Mouse (Mus musculus) myocyte (in vitro differentiated cells): ENCODE data around the gene Rev3l.

Experiments
- MAX ChIP-seq: IDR thresholded peaks from one replicate; pipeline ENCODE4 v1.6.1; 2011; ENCODE audit warnings: low read depth, mild to moderate bottlenecking, control low read depth
- MYOG ChIP-seq, 3 experiments: IDR thresholded peaks; one replicate each; pipeline ENCODE4 v1.6.1; 2011; ENCODE audit warnings: control low read depth in 2 of 3, low read depth in 2 of 3, mild to moderate bottlenecking in 2 of 3; ENCODE audit not compliant: insufficient read length in 2 of 3, control insufficient read depth in 1 of 3, insufficient read depth in 1 of 3
- POLR2A ChIP-seq: IDR thresholded peaks from one replicate; pipeline ENCODE4 v1.6.1; 2011; ENCODE audit warnings: low read depth, mild to moderate bottlenecking, control low read depth, moderate library complexity; ENCODE audit not compliant: insufficient read length
- REST ChIP-seq: IDR thresholded peaks from one replicate; pipeline ENCODE4 v1.6.1; 2011; ENCODE audit warnings: mild to moderate bottlenecking, control low read depth, moderate library complexity; ENCODE audit not compliant: insufficient read depth, insufficient read length
- TCF12 ChIP-seq: IDR thresholded peaks from one replicate; pipeline ENCODE4 v1.6.1; 2011; ENCODE audit warnings: mild to moderate bottlenecking, control low read depth; ENCODE audit not compliant: poor library complexity, insufficient read depth, severe bottlenecking
- USF1 ChIP-seq: IDR thresholded peaks from one replicate; pipeline ENCODE4 v1.6.1; 2011; ENCODE audit warnings: low read depth, mild to moderate bottlenecking, control low read depth, moderate library complexity

DNA sequence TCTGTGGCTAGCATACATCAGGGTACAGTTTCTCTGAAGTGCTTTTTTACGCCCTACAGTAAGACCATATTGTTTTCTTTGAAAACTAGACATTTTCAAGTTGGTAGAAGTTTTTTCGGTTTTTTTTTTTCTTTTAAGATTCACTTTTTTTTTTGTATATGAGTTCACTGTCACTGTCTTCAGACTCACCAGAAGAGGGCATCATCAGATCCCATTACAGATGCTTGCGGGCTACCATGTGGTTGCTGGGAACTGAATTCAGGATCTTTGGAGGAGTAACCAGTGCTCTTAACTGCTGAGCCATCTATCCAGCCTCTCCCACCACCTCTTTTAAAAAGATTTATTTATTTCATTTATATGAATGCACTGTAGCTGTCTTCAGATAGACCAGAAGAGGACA lies 45.0 kb downstream of the Rev3l start:
- TF ChIP-seq MYOG (IDR thresholded peaks at IDR 0.05; ENCODE audit: control insufficient read depth in 1 of 3, insufficient read depth in 1 of 3, insufficient read length in 2 of 3, low read depth in 2 of 3) (no peak), POLR2A (no peak), MAX (no peak), REST (no peak), TCF12 (no peak), USF1 (no peak)
